ENCODE assay signal across 11 mouse cellular contexts in the genomic region with DNA sequence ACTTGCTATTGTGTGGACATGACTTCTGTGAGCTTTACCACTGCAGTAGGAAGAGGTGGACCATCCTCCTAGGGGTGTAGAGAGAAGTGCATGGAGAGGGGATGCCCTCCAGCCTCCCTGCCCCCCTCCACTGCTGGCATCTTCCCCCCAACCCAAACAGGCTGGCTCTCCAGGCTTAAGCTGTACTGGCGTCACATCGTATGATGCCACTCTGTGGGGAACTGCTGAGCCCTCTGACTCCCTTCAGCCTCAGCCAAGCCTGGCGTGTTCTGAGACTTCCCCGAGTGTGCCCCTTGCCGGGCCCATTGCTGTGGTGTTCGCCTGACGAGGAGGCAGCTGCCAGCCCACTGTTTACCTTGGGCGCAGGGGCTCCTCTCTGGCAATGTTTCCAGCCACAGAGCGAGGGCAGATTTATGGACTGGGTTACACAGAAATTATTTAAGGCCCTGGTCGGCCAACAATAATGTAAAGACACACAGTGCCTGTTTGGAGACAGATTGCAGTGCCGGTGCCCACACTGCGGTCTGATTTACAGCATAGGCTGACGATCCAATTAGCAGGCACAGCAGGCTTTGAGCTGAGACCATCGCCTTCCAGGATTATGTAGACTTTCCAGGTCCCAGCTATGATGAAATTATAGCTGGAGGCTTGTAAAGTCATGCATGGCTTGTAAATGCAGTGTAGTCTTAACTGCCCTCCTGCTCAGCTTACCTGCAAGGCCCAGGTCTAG.
A peak's percentile ranks its signal among the peaks of the same experiment; 100 is the strongest.
DNase-seq lines count a peak whose midpoint lies in the region; ATAC-seq lines count a peak whose summit lies in the region.
"Had no signal": no experiment of that assay in that cellular context is flagged by ENCODE, and none has a peak within 500 bp of the region (broad histone marks: within the 10 kb centered on the region; RNA-seq: fewer than 3 reads in every experiment).

No protein-coding gene starts in this region.

- H3K4me3 ChIP-seq in forebrain, embryonic 10.5 days: no peak overlapping the region
- H3K4me3 ChIP-seq in forebrain, embryonic 11.5 days (ENCODE audit: low read depth, low read length): no peak overlapping the region

- H3K4me1 ChIP-seq in forebrain, embryonic 10.5 days: peaks cover 42% of the 10 kb centered on the region
- no peaks in the 10 kb centered on the region for H3K4me1 ChIP-seq in forebrain, embryonic 11.5 days (replicated peaks; ENCODE audit: control insufficient read depth, insufficient read depth, low read length)

- no peak for ATAC-seq in forebrain, embryonic 11.5 days (replicated peaks; ENCODE audit: low FRiP score)

- DNase-seq in forebrain, embryonic 10.5 days (ENCODE audit: extremely low spot score, low spot score): no peak
- no peak for DNase-seq in forebrain, embryonic 11.5 days (ENCODE audit: low spot score)
- peak; percentile 64 for DNase-seq in MN1 (ENCODE audit: low spot score)
- DNase-seq in forelimb bud, embryonic 11.5 days (ENCODE audit: low read depth, low spot score): peak; percentile 71
- peak; percentile 57 for DNase-seq in mesoderm, embryonic 11.5 days (ENCODE audit: low read depth, low spot score)
- no peak for DNase-seq in right cerebral cortex, postnatal 36 days (ENCODE audit: low spot score in 2 of 2)
- DNase-seq in right cerebral cortex, postnatal 25 days: no peak
- DNase-seq in T-cell, adult 2 months (ENCODE audit: low spot score): no peak
- DNase-seq: B cell, adult 2 months; right cerebral cortex, postnatal 4 days had no signal

- no peak overlapping the region for H3K4me2 ChIP-seq in forebrain, embryonic 11.5 days (ENCODE audit: low read depth, low read length, severe bottlenecking)
- H3K4me2 ChIP-seq: liver, embryonic 11.5 days had no signal

- H3K27me3 ChIP-seq in forebrain, embryonic 10.5 days (ENCODE audit: poor library complexity, severe bottlenecking): peaks cover 17% of the 10 kb centered on the region; the same call in 1 of the 2 replicates
- no peaks in the 10 kb centered on the region for H3K27me3 ChIP-seq in forebrain, embryonic 11.5 days (ENCODE audit: control insufficient read depth, insufficient read depth, low read length)

- no peak overlapping the region for H3K9ac ChIP-seq in forebrain, embryonic 11.5 days (ENCODE audit: low read length)

- H3K36me3 ChIP-seq in forebrain, embryonic 10.5 days (replicated peaks): no peaks in the 10 kb centered on the region
- H3K36me3 ChIP-seq in forebrain, embryonic 11.5 days (ENCODE audit: control insufficient read depth, insufficient read depth, low read length): no peaks in the 10 kb centered on the region

- 81% methylated on average over 14 of the region's 14 CpGs for WGBS in forebrain, embryonic 10.5 days
- 70% methylated on average over 14 of the region's 14 CpGs for whole genome bisulfite sequencing in forebrain, embryonic 11.5 days

- H3K27ac ChIP-seq in forebrain, embryonic 10.5 days: peak overlapping the region; percentile 12; the same call in 1 of the 2 replicates
- no peak overlapping the region for H3K27ac ChIP-seq in forebrain, embryonic 11.5 days (ENCODE audit: low read depth, low read length)

- no peaks in the 10 kb centered on the region for H3K9me3 ChIP-seq in forebrain, embryonic 10.5 days
- H3K9me3 ChIP-seq in forebrain, embryonic 11.5 days (ENCODE audit: control insufficient read depth, low read length): no peaks in the 10 kb centered on the region

Comparison
In these comparisons a context has a peak if more than half of its experiments do, and no peak if none do; other contexts are left out.
1. DNase-seq: peak in MN1 (single experiment), forelimb bud, embryonic 11.5 days (single experiment) and mesoderm, embryonic 11.5 days (single experiment); none in forebrain, embryonic 10.5 days (single experiment), forebrain, embryonic 11.5 days (single experiment), right cerebral cortex, postnatal 36 days (0 of 2), right cerebral cortex, postnatal 25 days (single experiment) and T-cell, adult 2 months (single experiment).